Mouse (Mus musculus) layer of hippocampus, adult 18-20 months (tissue): ENCODE data around the gene Jagn1. TPM values are rescaled to one million over a fixed set of nuclear protein-coding genes. Genes with fewer than 3 reads are reported as not detected.

ENCODE experiments used
- DNase-seq, 2 experiments: peaks; one replicate each; pipeline ENCODE4 v3.0.0; 2022; ENCODE audit warnings: low spot score in 2 of 2
- total RNA-seq, 2 experiments: library from RNA; stranded (reverse); gene quantifications; 2 replicates each; pipeline ENCODE4 v1.2.3; 2021

Gene Jagn1
- total RNA-seq, 2 experiments from 2014 or later = 40.7 to 47.7 TPM

DNA sequence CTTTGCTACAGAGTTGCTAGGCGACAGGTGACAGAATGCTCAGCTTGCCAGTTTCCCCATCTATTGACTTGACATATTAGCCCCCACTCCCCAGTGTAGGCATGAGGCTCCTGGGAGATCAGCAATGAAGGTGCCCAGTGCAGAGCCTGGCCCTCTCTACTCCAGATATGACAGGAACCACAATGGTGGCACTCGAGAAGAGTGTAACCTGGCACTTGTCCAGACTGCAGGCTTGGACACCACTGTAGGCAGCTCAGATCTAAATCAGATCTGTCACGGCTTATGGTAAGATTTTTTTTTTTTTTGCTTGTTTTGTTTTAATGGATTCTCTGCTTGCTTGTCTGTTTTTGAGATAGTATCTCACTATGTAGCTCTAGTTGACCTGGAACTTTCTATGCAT lies 8.7 kb upstream of the Jagn1 start:
- no peak for DNase-seq

- no peak for DNase-seq
Observed at GRCm38 (mm10) chr6:113434691-113435090, 7.7 kb upstream of the Jagn1 start.

- no peak for DNase-seq
Observed at GRCm38 (mm10) chr6:113435664-113436205, 6.6 kb upstream of the Jagn1 start, which contains the start of gene Cidec. TSS of gene Cidec (minus strand) at chr6:113435760.

GRCm38 (mm10) chr6:113437135-113437534 lies 5.2 kb upstream of the Jagn1 start:
- DNase-seq = no peak

GRCm38 (mm10) chr6:113438721-113439430 lies 3.5 kb upstream of the Jagn1 start:
- no peak for DNase-seq

- DNase-seq = no peak
Observed at GRCm38 (mm10) chr6:113440686-113441085, 1.7 kb upstream of the Jagn1 start.

GRCm38 (mm10) chr6:113441147-113441680 lies 1.2 kb upstream of the Jagn1 start:
- peak; percentile 20 to 80 for DNase-seq

DNA sequence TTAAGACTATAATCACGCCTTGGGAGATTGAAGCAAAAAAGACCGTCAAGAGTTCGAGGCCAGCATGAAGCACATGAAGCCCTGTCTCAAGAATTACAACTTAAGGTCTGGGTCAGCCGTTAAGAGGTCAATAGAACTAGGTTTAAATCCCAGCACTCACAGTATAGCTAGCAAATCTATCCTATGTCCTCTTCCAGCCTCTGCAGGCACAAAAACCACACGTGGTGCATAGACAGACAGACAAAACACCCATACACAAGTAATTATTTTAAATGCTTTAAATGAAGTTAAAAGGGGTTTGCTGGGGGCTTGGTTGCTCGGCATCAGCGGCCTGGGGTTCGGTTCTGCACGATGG lies 305 bp upstream of the Jagn1 start:
- DNase-seq = no peak

GRCm38 (mm10) chr6:113443091-113443490 lies 722 bp downstream of the Jagn1 start:
- no peak for DNase-seq

GRCm38 (mm10) chr6:113444207-113444965 lies 2.0 kb downstream of the Jagn1 start:
- no peak for DNase-seq

GRCm38 (mm10) chr6:113447639-113448038 lies 5.3 kb downstream of the Jagn1 start:
- DNase-seq = no peak

- no peak for DNase-seq
Observed at GRCm38 (mm10) chr6:113451839-113452238, 9.5 kb downstream of the Jagn1 start.

GRCm38 (mm10) chr6:113455007-113455406 lies 12.6 kb downstream of the Jagn1 start:
- no peak for DNase-seq

GRCm38 (mm10) chr6:113457952-113458534 lies 15.7 kb downstream of the Jagn1 start, which contains the start of gene Il17re:
TSS of gene Il17re (plus strand) at chr6:113458484.
- no peak for DNase-seq

DNA sequence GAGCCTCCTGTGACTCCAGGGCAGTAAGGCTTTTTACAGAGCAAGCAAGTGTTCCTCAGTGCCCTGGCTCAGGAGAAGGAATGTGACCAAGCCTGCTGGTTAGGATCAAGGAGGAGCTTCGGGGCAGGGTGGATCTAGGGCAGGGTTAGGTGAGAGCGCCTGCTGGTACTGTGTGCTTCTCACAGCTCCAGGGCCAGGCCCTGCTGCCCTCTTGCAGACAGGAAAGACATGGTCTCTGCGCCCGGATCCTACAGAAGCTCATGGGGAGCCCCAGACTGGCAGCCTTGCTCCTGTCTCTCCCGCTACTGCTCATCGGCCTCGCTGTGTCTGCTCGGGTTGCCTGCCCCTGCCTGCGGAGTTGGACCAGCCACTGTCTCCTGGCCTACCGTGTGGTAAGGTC lies 16.3 kb downstream of the Jagn1 start:
- no peak for DNase-seq

- no peak for DNase-seq
Observed at GRCm38 (mm10) chr6:113464040-113464439, 21.7 kb downstream of the Jagn1 start.

- no peak for DNase-seq
Observed at GRCm38 (mm10) chr6:113465602-113466001, 23.2 kb downstream of the Jagn1 start.

GRCm38 (mm10) chr6:113468512-113468911 lies 26.1 kb downstream of the Jagn1 start:
- DNase-seq = no peak

- peak in 1 of 2 experiments; percentile 81 for DNase-seq
Observed at GRCm38 (mm10) chr6:113469021-113469420, 26.7 kb downstream of the Jagn1 start.

- peak in 1 of 2 experiments; percentile 66 for DNase-seq
Observed at GRCm38 (mm10) chr6:113469432-113469831, 27.1 kb downstream of the Jagn1 start.

- no peak for DNase-seq
Observed at GRCm38 (mm10) chr6:113471297-113471936, 29.0 kb downstream of the Jagn1 start, which contains the start of gene Il17rc. TSS of gene Il17rc (plus strand) at chr6:113471427.
